Comparison of ENCODE assay signal across 24 mouse cellular contexts in the genomic region with DNA sequence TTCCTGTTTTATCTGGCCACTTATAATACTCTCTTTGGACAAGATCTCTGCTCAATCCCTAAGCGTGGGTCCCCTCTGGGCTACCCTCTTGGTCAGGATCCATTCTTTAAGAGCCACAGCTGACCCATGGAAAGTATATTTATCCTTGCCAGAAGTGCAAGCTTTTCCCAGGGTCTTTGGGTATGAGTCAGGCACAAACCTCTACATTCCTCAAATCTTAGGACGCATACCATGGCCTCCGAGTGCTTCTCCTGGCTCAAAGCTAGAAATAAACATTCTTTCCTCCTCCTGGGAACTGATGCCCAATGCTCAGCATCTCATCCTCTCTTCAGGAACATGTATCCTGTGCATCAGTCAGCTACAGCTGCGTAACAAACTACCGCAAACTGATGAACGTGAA. TPM values are rescaled to one million over a fixed set of nuclear protein-coding genes. Genes with fewer than 3 reads are reported as not detected.
DNase-seq lines count a peak whose midpoint lies in the region; ATAC-seq and TF ChIP-seq lines count a peak whose summit lies in the region.
"Had no signal": no experiment of that assay in that cellular context is flagged by ENCODE, and none has a peak within 500 bp of the region (broad histone marks: within the 10 kb centered on the region; RNA-seq: fewer than 3 reads in every experiment).

No protein-coding gene starts in this region.

- H3K4me3 ChIP-seq in embryonic fibroblast, embryonic 13.5 days (ENCODE audit: insufficient read depth, low read length) = no peak overlapping the region
- H3K4me3 ChIP-seq: embryonic facial prominence, embryonic 13.5 days; embryonic facial prominence, embryonic 15.5 days; forebrain, embryonic 13.5 days; forebrain, embryonic 15.5 days had no signal

- no peak for TF ChIP-seq CTCF in embryonic fibroblast, embryonic 13.5 days (IDR thresholded peaks at IDR 0.05; ENCODE audit: borderline replicate concordance, insufficient read depth, low read length)

- no peak for TF ChIP-seq POLR2A in embryonic fibroblast, embryonic 13.5 days (IDR thresholded peaks at IDR 0.05; ENCODE audit: low read depth, low read length)

- ATAC-seq in megakaryocyte progenitor cell, adult 5-6 weeks (replicated peaks; ENCODE audit: poor library complexity) = no peak
- no peak for ATAC-seq in megakaryocyte-erythroid progenitor cell, adult 5-6 weeks (replicated peaks; ENCODE audit: low FRiP score, low TSS enrichment, poor library complexity, severe bottlenecking)
- ATAC-seq: activated CD4-positive, CD25-positive, alpha-beta regulatory T cell, adult 4 months; forebrain, embryonic 13.5 days; forebrain, embryonic 15.5 days; forebrain, postnatal 0 days had no signal

- peak overlapping the region; percentile 83 for H3K27ac ChIP-seq in embryonic fibroblast, embryonic 13.5 days (ENCODE audit: insufficient read depth, low read length)
- H3K27ac ChIP-seq: forebrain, embryonic 13.5 days; forebrain, embryonic 15.5 days had no signal

- peak; percentile 75 for DNase-seq in 3T3-L1 (ENCODE audit: low read depth, low spot score)
- DNase-seq in NIH3T3 (ENCODE audit: low read depth) = peak; percentile 65
- DNase-seq in left cerebral cortex, adult 11 months (ENCODE audit: low spot score) = no peak
- DNase-seq: adrenal gland, adult 8-10 months; adrenal gland, postnatal 14 days; adrenal gland, postnatal 36 days; cerebellum, adult 11-12 months; cerebellum, adult 8-10 months; cerebellum, adult 9-11 months; cerebellum, postnatal 36 days; embryo, embryonic 11 days; forebrain, postnatal 0 days had no signal

- H3K4me1 ChIP-seq in embryonic fibroblast, embryonic 13.5 days (ENCODE audit: control insufficient read depth, insufficient read depth, low read length) = peaks cover 18% of the 10 kb centered on the region

RNA-seq across cellular contexts. Expression of a gene that starts 26.9 kb away (rescaled TPM):
- polyA plus RNA-seq in embryonic fibroblast, embryonic 13.5 days (2011; ENCODE audit: insufficient read length, low read depth, missing spikeins) = not detected in 2 replicates
- total RNA-seq in megakaryocyte progenitor cell, adult 5-6 weeks (2015) = not detected in 2 replicates
- total RNA-seq in megakaryocyte progenitor cell, adult 5-6 weeks (2017) = not detected in 2 replicates
- total RNA-seq in megakaryocyte-erythroid progenitor cell, adult 5-6 weeks (2014; fragmentation: Nextera tagmentation) = not detected in 2 replicates
- not detected in 2 replicates for total RNA-seq in megakaryocyte-erythroid progenitor cell, adult 5-6 weeks (2017)
- total RNA-seq: common myeloid progenitor, adult 5-6 weeks; forebrain, postnatal 0 days; MEL had no signal
- polyA plus RNA-seq: C2C12; embryonic facial prominence, embryonic 13.5 days; forebrain, embryonic 11.5 days; forebrain, embryonic 13.5 days had no signal
